Mouse (Mus musculus) forebrain, embryonic 16.5 days (tissue): Measurements from ENCODE around the gene Fcer2a. TPM values are rescaled to one million over a fixed set of nuclear protein-coding genes. Genes with fewer than 3 reads are reported as not detected.

Experiments used
- ATAC-seq: fragments of 200-750 bp; cut with Nextera tagmentation; 2 replicates; pipeline ENCODE4 v1.8.0; 2017; ENCODE audit warnings: mild to moderate bottlenecking, moderate library complexity
- H3K27ac ChIP-seq: fragments of 300-500 bp; sonication (generic); 2 replicates; pipeline ENCODE4 v1.5.1; 2014; ENCODE audit warnings: low read length, control low read depth
- H3K27me3 ChIP-seq: fragments of 300-500 bp; sonication (generic); replicated peaks from 2 replicates; pipeline ENCODE4 v1.6.1; 2014; ENCODE audit warnings: low read length; ENCODE audit not compliant: control insufficient read depth, insufficient read depth
- H3K36me3 ChIP-seq: fragments of 300-500 bp; sonication (generic); 2 replicates; pipeline ENCODE4 v1.6.1; 2014; ENCODE audit not compliant: control insufficient read depth, insufficient read depth
- H3K4me1 ChIP-seq: fragments of 300-500 bp; sonication (generic); replicated peaks from 2 replicates; pipeline ENCODE4 v1.6.1; 2014; ENCODE audit warnings: low read length; ENCODE audit not compliant: control insufficient read depth, insufficient read depth
- H3K4me2 ChIP-seq: fragments of 300-500 bp; sonication (generic); 2 replicates; pipeline ENCODE4 v1.6.1; 2014; ENCODE audit warnings: mild to moderate bottlenecking, low read length, control low read depth
- H3K4me3 ChIP-seq: fragments of 300-500 bp; sonication (generic); replicated peaks from 2 replicates; pipeline ENCODE4 v1.5.1; 2014; ENCODE audit warnings: mild to moderate bottlenecking, low read length, control low read depth
- H3K9ac ChIP-seq: fragments of 300-500 bp; sonication (generic); replicated peaks from 2 replicates; pipeline ENCODE4 v1.6.1; 2014; ENCODE audit warnings: low read depth, low read length, control low read depth
- H3K9me3 ChIP-seq: fragments of 300-500 bp; sonication (generic); 2 replicates; pipeline ENCODE4 v1.6.1; 2016; ENCODE audit warnings: low read length; ENCODE audit not compliant: control insufficient read depth
- WGBS: fragments of 180-500 bp; shearing (Covaris S2); extraction: QIAGEN DNeasy Blood & Tissue Kit; methylation state at CpG from one replicate; pipeline ENCODE4 v1.1.7; 2014; 5-methylcytosine and 5-hydroxymethylcytosine counted together
- polyA plus RNA-seq: library from polyadenylated mRNA; unstranded; fragments of >200 nt; fragmentation: Nextera tagmentation; extraction: Ambion mirVana; gene quantifications from 2 replicates; pipeline ENCODE4 v1.2.1, GENCODE M21; 2015

Fcer2a gene
- polyA plus RNA-seq, 1 experiment from 2014 or later, result 0.30 TPM

- H3K4me2 ChIP-seq, result no peak overlapping the region
- no peaks in the 10 kb centered on the region for H3K9me3 ChIP-seq
- H3K9ac ChIP-seq, result no peak overlapping the region
- WGBS, result 29% methylated on average over 5 of the region's 5 CpGs
- no peaks in the 10 kb centered on the region for H3K4me1 ChIP-seq
- ATAC-seq, result no peak
- H3K4me3 ChIP-seq, result no peak overlapping the region
- no peak overlapping the region for H3K27ac ChIP-seq
- no peaks in the 10 kb centered on the region for H3K36me3 ChIP-seq
- H3K27me3 ChIP-seq, result no peaks in the 10 kb centered on the region
Observed at GRCm38 (mm10) chr8:3645804-3646203, 48.2 kb downstream of the Fcer2a start.

Other genes starting within 250 kb of the Fcer2a start
- gene Pex11g, start 226.5 kb downstream of the Fcer2a start, polyA plus RNA-seq, result 3.0 and 3.7 TPM in 2 replicates
- 0.16 TPM in 2 replicates for gene Tex45, start 223.3 kb downstream of the Fcer2a start, polyA plus RNA-seq
- gene Zfp358, start 201.0 kb downstream of the Fcer2a start, polyA plus RNA-seq, result 75.4 and 76.7 TPM in 2 replicates
- 88.3 and 111 TPM in 2 replicates for gene Mcoln1, start 193.7 kb downstream of the Fcer2a start, polyA plus RNA-seq
- 27.3 and 36.0 TPM in 2 replicates for gene Pnpla6, start 178.8 kb downstream of the Fcer2a start, polyA plus RNA-seq
- gene C330021F23Rik, start 126.2 kb downstream of the Fcer2a start, polyA plus RNA-seq, result 0.29 and 0.56 TPM in 2 replicates
- gene Camsap3, start 106.9 kb downstream of the Fcer2a start, polyA plus RNA-seq, result 38.1 and 39.3 TPM in 2 replicates
- gene Xab2, start 72.9 kb downstream of the Fcer2a start, polyA plus RNA-seq, result 69.3 and 71.2 TPM in 2 replicates
- 79.0 and 83.6 TPM in 2 replicates for gene Pet100, start 72.6 kb downstream of the Fcer2a start, polyA plus RNA-seq
- gene Pcp2, start 68.6 kb downstream of the Fcer2a start, polyA plus RNA-seq, result 0.41 and 0.98 TPM in 2 replicates
- gene Stxbp2, start 63.2 kb downstream of the Fcer2a start, polyA plus RNA-seq, result 49.6 and 85.0 TPM in 2 replicates
- gene Retn, start 38.4 kb downstream of the Fcer2a start, polyA plus RNA-seq, result 0.45 and 0.71 TPM in 2 replicates
- not detected in 2 replicates for gene Mcemp1, start 28.4 kb downstream of the Fcer2a start, polyA plus RNA-seq
- gene Fcor, start 21.8 kb downstream of the Fcer2a start, polyA plus RNA-seq, result 10.0 and 14.2 TPM in 2 replicates
- gene Trappc5, start 17.9 kb downstream of the Fcer2a start, polyA plus RNA-seq, result 64.8 and 69.6 TPM in 2 replicates
- not detected in 2 replicates for gene Clec4g, start 26.5 kb upstream of the Fcer2a start, polyA plus RNA-seq
- not detected in 2 replicates for gene Cd209a, start 54.8 kb upstream of the Fcer2a start, polyA plus RNA-seq
- not detected in 2 replicates for gene Cd209e, start 160.1 kb upstream of the Fcer2a start, polyA plus RNA-seq
- gene Cd209d, start 184.4 kb upstream of the Fcer2a start, polyA plus RNA-seq, result not detected in 2 replicates
- not detected in 2 replicates for gene Cd209b, start 232.7 kb upstream of the Fcer2a start, polyA plus RNA-seq